Mouse (Mus musculus) midbrain, embryonic 12.5 days (tissue): ENCODE measurements at regions not wholly inside any gene's neighbourhood (a gene's known extent, or its start where the extent isn't known, plus 50 kb on each side); places are given as distances from the start of the nearest gene placed in this dataset.
A peak's percentile ranks its signal among the peaks of the same experiment; 100 is the strongest.

Experiments used
- ATAC-seq: fragments of 200-750 bp; cut with Nextera tagmentation; 2 replicates; pipeline ENCODE4 v1.8.0; 2017; ENCODE audit warnings: low read depth, moderate TSS enrichment, moderate library complexity; ENCODE audit not compliant: low FRiP score
- H3K27ac ChIP-seq: fragments of 300-500 bp; sonication (generic); replicated peaks from 2 replicates; pipeline ENCODE4 v1.5.1; 2016; ENCODE audit warnings: mild to moderate bottlenecking
- H3K27me3 ChIP-seq: fragments of 300-500 bp; sonication (generic); 2 replicates; pipeline ENCODE4 v1.6.1; 2016; ENCODE audit warnings: mild to moderate bottlenecking
- H3K36me3 ChIP-seq: fragments of 300-500 bp; sonication (generic); 2 replicates; pipeline ENCODE4 v1.6.1; 2016
- H3K4me1 ChIP-seq: fragments of 300-500 bp; sonication (generic); 2 replicates; pipeline ENCODE4 v1.6.1; 2016
- H3K4me2 ChIP-seq: fragments of 300-500 bp; sonication (generic); replicated peaks from 2 replicates; pipeline ENCODE4 v1.6.1; 2016; ENCODE audit warnings: mild to moderate bottlenecking, moderate library complexity
- H3K4me3 ChIP-seq: fragments of 300-500 bp; sonication (generic); 2 replicates; pipeline ENCODE4 v1.5.1; 2016; ENCODE audit warnings: mild to moderate bottlenecking
- H3K9ac ChIP-seq: fragments of 300-500 bp; sonication (generic); replicated peaks from 2 replicates; pipeline ENCODE4 v1.6.1; 2016; ENCODE audit warnings: mild to moderate bottlenecking, moderate library complexity
- H3K9me3 ChIP-seq: fragments of 300-500 bp; sonication (generic); 2 replicates; pipeline ENCODE4 v1.6.1; 2016; ENCODE audit warnings: mild to moderate bottlenecking
- WGBS: fragments of 180-500 bp; shearing (Covaris S2); methylation state at CpG from one replicate; pipeline ENCODE4 v1.1.7; 2016; 5-methylcytosine and 5-hydroxymethylcytosine counted together

DNA sequence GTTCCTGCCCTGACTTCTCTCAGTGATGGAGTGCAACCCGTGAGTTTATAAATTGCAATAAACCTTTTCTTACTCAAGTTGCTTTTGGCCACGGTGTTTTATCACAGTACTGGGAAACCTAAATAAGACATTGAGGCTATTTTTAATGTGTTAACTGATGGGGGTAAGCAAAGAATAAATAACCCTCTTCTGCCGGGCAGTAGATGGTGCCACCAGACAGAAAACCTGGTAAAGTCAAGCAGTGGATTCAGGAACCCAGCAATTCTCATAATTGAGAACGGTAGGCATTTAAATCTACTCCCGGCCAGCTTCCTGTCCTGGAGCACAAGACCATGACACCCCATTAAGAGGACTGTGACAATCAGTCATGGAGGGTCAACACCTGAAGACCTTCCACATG, 136.5 kb downstream of the Snx19 start:
- Histone ChIP-seq H3K9me3 (no peaks in the 10 kb centered on the region), H3K9ac (no peak overlapping the region), H3K27me3 (no peaks in the 10 kb centered on the region), H3K4me3 (no peak overlapping the region), H3K27ac (no peak overlapping the region), H3K4me2 (no peak overlapping the region), H3K4me1 (no peaks in the 10 kb centered on the region), H3K36me3 (no peaks in the 10 kb centered on the region)
- WGBS, result 91% methylated on average over 5 of the region's 5 CpGs
- no peak for ATAC-seq

- no peak overlapping the region for H3K27ac ChIP-seq
- H3K9me3 ChIP-seq, result no peaks in the 10 kb centered on the region
- 70% methylated on average over 2 of the region's 2 CpGs for WGBS
- H3K36me3 ChIP-seq, result no peaks in the 10 kb centered on the region
- H3K4me1 ChIP-seq, result no peaks in the 10 kb centered on the region
- no peak overlapping the region for H3K4me3 ChIP-seq
- no peak overlapping the region for H3K4me2 ChIP-seq
- H3K27me3 ChIP-seq, result no peaks in the 10 kb centered on the region
- H3K9ac ChIP-seq, result no peak overlapping the region
- ATAC-seq, result no peak
Observed at GRCm38 (mm10) chr9:30554908-30555307, 128.0 kb downstream of the Snx19 start.

- no peaks in the 10 kb centered on the region for H3K9me3 ChIP-seq
- 91% methylated on average over 8 of the region's 8 CpGs for whole genome bisulfite sequencing
- no peak overlapping the region for H3K9ac ChIP-seq
- ATAC-seq, result no peak
- no peak overlapping the region for H3K4me3 ChIP-seq
- H3K4me1 ChIP-seq, result no peaks in the 10 kb centered on the region
- H3K27me3 ChIP-seq, result no peaks in the 10 kb centered on the region
- no peak overlapping the region for H3K4me2 ChIP-seq
- no peaks in the 10 kb centered on the region for H3K36me3 ChIP-seq
- no peak overlapping the region for H3K27ac ChIP-seq
Observed at GRCm38 (mm10) chr9:30552721-30553120, 125.8 kb downstream of the Snx19 start.

- no peak for ATAC-seq
- Histone ChIP-seq H3K27me3 (no peaks in the 10 kb centered on the region), H3K4me2 (no peak overlapping the region), H3K36me3 (no peaks in the 10 kb centered on the region), H3K9ac (no peak overlapping the region), H3K4me3 (no peak overlapping the region), H3K9me3 (no peaks in the 10 kb centered on the region), H3K4me1 (no peaks in the 10 kb centered on the region), H3K27ac (no peak overlapping the region)
- WGBS, result 86% methylated on average over 5 of the region's 5 CpGs
Observed at GRCm38 (mm10) chr9:30549892-30550515, 123.1 kb downstream of the Snx19 start.

- Histone ChIP-seq H3K36me3 (no peaks in the 10 kb centered on the region), H3K9ac (no peak overlapping the region), H3K4me3 (no peak overlapping the region), H3K9me3 (no peaks in the 10 kb centered on the region), H3K27me3 (no peaks in the 10 kb centered on the region), H3K27ac (no peak overlapping the region), H3K4me2 (no peak overlapping the region), H3K4me1 (no peaks in the 10 kb centered on the region)
- no peak for ATAC-seq
- WGBS, result 84% methylated on average over 6 of the region's 6 CpGs
Observed at GRCm38 (mm10) chr9:30539858-30540257, 113.0 kb downstream of the Snx19 start.

DNA sequence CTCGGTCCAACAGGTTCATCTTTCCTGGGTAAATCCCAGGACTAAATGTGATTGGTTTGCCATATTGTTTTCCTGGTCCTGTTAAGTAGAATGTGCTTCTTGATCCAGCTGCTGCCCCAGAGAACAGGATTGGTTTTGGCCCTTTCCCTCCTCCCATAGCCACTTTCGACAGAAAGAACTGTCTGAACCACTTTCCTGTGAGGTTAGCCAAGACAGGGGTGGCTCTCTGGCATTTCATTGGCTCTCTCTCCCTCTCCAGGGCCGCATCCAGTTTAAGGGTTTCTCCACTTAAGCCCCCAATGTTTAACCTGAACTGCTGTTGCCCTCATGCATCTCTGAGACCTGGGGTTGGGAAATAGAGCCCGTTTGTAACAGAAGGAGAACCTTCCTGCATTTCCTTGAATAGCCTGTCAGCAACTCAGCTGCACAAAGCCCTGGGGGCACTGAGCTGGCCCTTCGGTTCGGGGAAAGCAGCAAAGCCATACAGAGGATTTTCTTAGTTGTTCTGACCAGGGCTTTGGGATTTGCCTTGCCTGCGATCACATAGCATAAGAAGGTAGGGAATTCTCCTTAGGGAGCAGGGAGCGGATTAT, 109.7 kb downstream of the Snx19 start:
- WGBS, result 48% methylated on average over 8 of the region's 8 CpGs
- no peaks in the 10 kb centered on the region for H3K36me3 ChIP-seq
- H3K9ac ChIP-seq, result no peak overlapping the region
- H3K27me3 ChIP-seq, result no peaks in the 10 kb centered on the region
- no peak for ATAC-seq
- no peak overlapping the region for H3K4me3 ChIP-seq
- H3K27ac ChIP-seq, result no peak overlapping the region
- H3K4me2 ChIP-seq, result no peak overlapping the region
- H3K4me1 ChIP-seq, result peaks cover 14% of the 10 kb centered on the region
- H3K9me3 ChIP-seq, result no peaks in the 10 kb centered on the region

- ATAC-seq, result no peak
- no peaks in the 10 kb centered on the region for H3K36me3 ChIP-seq
- H3K9ac ChIP-seq, result no peak overlapping the region
- no peaks in the 10 kb centered on the region for H3K9me3 ChIP-seq
- H3K27ac ChIP-seq, result no peak overlapping the region
- 60% methylated on average over 4 of the region's 4 CpGs for WGBS
- no peak overlapping the region for H3K4me3 ChIP-seq
- H3K4me1 ChIP-seq, result peaks cover 14% of the 10 kb centered on the region
- H3K4me2 ChIP-seq, result no peak overlapping the region
- H3K27me3 ChIP-seq, result no peaks in the 10 kb centered on the region
Observed at GRCm38 (mm10) chr9:30534961-30535360, 108.1 kb downstream of the Snx19 start.

DNA sequence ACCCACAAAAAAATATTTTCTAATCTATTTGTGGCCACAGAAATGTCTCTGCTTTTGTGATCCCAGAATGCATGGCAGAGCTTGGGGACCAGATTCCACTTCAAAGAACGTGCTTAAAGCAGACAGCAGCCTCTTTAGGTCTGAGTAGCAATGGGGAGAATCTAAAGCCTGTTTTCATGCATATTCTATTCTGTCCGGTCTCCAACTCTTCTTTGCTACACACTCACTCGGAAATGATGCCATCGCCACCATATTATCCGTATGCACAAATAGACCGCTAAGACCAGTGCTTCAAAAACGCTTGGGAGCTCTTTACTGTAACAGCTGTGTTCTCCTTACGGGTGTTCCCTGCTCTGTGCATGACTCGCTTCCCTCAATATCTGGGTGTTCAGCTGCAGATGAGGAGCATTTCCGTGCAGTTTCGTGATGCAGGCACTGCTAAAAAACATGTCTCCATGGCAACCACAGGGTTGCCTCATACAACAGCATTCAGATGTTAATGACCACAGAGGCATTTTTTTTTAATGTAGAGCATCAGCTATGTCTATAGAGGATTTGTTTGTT, 107.0 kb downstream of the Snx19 start:
- H3K36me3 ChIP-seq, result no peaks in the 10 kb centered on the region
- WGBS, result 52% methylated on average over 11 of the region's 11 CpGs
- no peaks in the 10 kb centered on the region for H3K27me3 ChIP-seq
- ATAC-seq, result 0 out of 2 replicates have a peak, but pooled peaks have one; percentile 47
- H3K4me3 ChIP-seq, result no peak overlapping the region
- no peak overlapping the region for H3K27ac ChIP-seq
- peaks cover 14% of the 10 kb centered on the region for H3K4me1 ChIP-seq
- H3K4me2 ChIP-seq, result peak overlapping the region; percentile 19
- H3K9ac ChIP-seq, result no peak overlapping the region
- no peaks in the 10 kb centered on the region for H3K9me3 ChIP-seq

DNA sequence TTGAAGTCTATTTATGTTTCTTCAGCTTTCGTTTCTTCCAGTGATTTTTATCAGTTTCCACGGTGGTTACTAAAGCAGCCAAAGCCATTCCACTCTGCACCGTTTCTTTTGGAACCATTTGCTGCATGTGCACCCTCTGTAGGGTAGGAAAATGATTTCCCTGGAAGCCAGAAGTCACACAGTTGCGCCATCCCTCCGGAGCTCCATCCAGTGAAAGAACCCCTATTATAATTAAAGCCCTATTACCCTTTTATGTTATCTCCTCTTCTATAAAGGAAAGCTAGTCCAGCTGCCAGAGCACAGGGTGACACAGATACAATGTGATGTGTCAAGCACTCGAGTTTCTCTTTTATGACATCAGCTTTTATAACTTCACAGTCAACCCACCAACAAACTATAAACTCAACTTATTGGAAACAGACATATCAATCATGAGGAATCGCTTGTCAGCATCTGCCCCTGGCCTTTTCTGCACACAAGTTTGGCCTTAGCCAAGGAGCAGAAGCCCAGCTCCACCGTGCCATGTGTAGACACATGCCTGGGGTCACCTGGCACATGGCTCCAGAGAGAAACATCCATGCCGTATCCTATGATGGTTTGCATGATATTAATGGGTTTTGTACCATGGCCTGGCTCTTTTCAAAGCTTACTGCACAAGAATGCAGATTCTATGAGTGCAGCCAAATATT, 106.3 kb downstream of the Snx19 start:
- Histone ChIP-seq H3K36me3 (no peaks in the 10 kb centered on the region), H3K4me3 (no peak overlapping the region), H3K9me3 (no peaks in the 10 kb centered on the region), H3K9ac (no peak overlapping the region), H3K27ac (no peak overlapping the region), H3K27me3 (no peaks in the 10 kb centered on the region), H3K4me1 (peaks cover 14% of the 10 kb centered on the region), H3K4me2 (no peak overlapping the region)
- no peak for ATAC-seq
- 80% methylated on average over 9 of the region's 9 CpGs for WGBS

DNA sequence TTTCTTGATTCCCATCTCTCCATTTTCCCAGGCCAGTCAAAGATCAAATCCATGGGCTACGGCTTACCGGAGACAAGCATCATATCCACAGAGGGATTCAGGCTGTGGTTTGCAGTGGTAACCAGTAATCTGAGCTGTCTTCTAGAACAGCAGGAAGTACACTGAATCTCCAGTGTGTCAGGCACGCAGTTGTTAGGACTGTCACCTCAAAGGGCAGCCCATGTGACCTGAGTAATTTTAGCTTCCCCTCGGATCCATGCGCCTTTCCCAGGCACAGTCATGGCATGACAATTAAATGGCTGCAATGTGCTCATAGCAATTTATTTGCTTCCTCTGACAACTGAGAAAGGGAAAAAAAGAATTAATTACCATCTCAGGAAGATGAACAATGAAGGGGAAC, 98.2 kb downstream of the Snx19 start:
- Histone ChIP-seq H3K27me3 (no peaks in the 10 kb centered on the region), H3K9me3 (no peaks in the 10 kb centered on the region), H3K4me2 (no peak overlapping the region), H3K4me1 (peaks cover 5% of the 10 kb centered on the region; the same call in 1 of the 2 replicates), H3K36me3 (no peaks in the 10 kb centered on the region), H3K4me3 (no peak overlapping the region), H3K27ac (no peak overlapping the region), H3K9ac (no peak overlapping the region)
- ATAC-seq, result no peak
- WGBS, result 80% methylated on average over 5 of the region's 5 CpGs

- Histone ChIP-seq H3K27me3 (no peaks in the 10 kb centered on the region), H3K4me2 (no peak overlapping the region), H3K4me3 (no peak overlapping the region), H3K27ac (no peak overlapping the region), H3K9ac (no peak overlapping the region), H3K4me1 (peaks cover 5% of the 10 kb centered on the region; the same call in 1 of the 2 replicates), H3K9me3 (no peaks in the 10 kb centered on the region), H3K36me3 (no peaks in the 10 kb centered on the region)
- 84% methylated on average over 6 of the region's 6 CpGs for WGBS
- no peak for ATAC-seq
Observed at GRCm38 (mm10) chr9:30524401-30525066, 97.6 kb downstream of the Snx19 start.

DNA sequence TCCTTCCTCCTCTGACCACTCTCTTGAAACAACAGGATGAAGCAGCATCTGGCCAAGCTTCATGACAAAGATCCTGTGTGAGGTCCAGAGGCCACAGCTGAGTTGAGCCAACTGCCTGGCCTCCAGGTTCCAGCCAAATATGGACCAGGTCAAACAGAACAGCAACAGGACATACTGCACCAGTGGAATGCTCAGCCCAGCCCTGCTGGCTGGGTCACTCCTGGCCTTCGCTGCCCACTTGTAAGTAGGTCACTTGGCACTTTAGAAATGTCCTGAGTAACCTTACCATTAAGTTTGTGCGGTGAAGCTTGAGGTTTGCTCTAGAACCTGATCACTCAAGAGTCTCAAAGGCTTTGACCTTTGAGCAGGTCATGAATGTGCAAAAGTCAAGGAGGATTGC, 96.9 kb downstream of the Snx19 start:
- peaks cover 5% of the 10 kb centered on the region; the same call in 1 of the 2 replicates for H3K4me1 ChIP-seq
- no peak overlapping the region for H3K9ac ChIP-seq
- no peak overlapping the region for H3K4me2 ChIP-seq
- no peak overlapping the region for H3K27ac ChIP-seq
- no peaks in the 10 kb centered on the region for H3K27me3 ChIP-seq
- H3K36me3 ChIP-seq, result no peaks in the 10 kb centered on the region
- ATAC-seq, result no peak
- no peak overlapping the region for H3K4me3 ChIP-seq
- 89% methylated on average over 2 of the region's 2 CpGs for WGBS
- H3K9me3 ChIP-seq, result no peaks in the 10 kb centered on the region
